Mouse (Mus musculus) heart, adult 2 months (tissue): ENCODE data around the gene Gsn.

ENCODE experiments used
- CTCF ChIP-seq: fragments of 200-600 bp; IDR thresholded peaks from 2 replicates; pipeline ENCODE4 v1.8.1; 2022; ENCODE audit warnings: antibody characterized with exemption, mild to moderate bottlenecking, moderate library complexity
- EP300 ChIP-seq: fragments of 200-500 bp; IDR thresholded peaks from 2 replicates; pipeline ENCODE4 v1.6.1; 2011; ENCODE audit warnings: low read depth, low read length, control low read depth; ENCODE audit not compliant: insufficient read depth

DNA sequence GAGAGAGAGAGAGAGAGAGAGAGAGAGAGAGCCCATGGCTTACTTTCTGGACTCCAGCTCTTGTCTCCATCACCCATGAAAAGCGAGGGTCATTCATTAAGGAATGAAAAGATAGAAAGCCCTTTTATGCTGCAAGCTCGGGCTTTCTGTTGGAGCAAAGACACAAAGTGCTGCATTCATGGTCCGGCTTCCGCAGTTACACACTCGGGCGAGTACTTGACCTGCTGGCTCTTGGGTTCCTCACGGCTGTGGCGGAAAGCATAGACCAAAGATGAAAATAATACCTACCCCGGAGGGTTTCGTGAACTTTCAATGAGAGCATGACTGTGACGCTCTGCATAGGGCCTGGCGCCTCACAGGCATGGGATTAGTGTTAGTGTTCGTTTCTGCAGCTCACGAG lies 40.8 kb upstream of the Gsn start:
- no peak for TF ChIP-seq CTCF
- no peak for TF ChIP-seq EP300
